Mouse (Mus musculus) thymus, postnatal 10 days (tissue): Measurements from ENCODE around the gene Tspan7.

Experiments used
- DNase-seq, 2 experiments: peaks; one replicate each; pipeline ENCODE4 v3.0.0; 2021; ENCODE audit warnings: low spot score in 2 of 2

Tspan7 gene

GRCm38 (mm10) chrX:10484872-10485569 is at the start of gene Tspan7:
Tspan7 (plus strand) TSS chrX:10485158.
- peak; percentile 5 to 26 for DNase-seq

GRCm38 (mm10) chrX:10449323-10449980 is 35.5 kb upstream of the Tspan7 start:
- DNase-seq, result no peak

- DNase-seq, result no peak
Measured at GRCm38 (mm10) chrX:10450143-10451060, 34.6 kb upstream of the Tspan7 start.

GRCm38 (mm10) chrX:10453798-10454197 is 31.2 kb upstream of the Tspan7 start:
- no peak for DNase-seq

- no peak for DNase-seq
Measured at GRCm38 (mm10) chrX:10457256-10457655, 27.7 kb upstream of the Tspan7 start.

GRCm38 (mm10) chrX:10477088-10477487 is 7.9 kb upstream of the Tspan7 start:
- DNase-seq, result no peak

- no peak for DNase-seq
Measured at GRCm38 (mm10) chrX:10479031-10479886, 5.7 kb upstream of the Tspan7 start.

GRCm38 (mm10) chrX:10479943-10480342 is 5.0 kb upstream of the Tspan7 start:
- no peak for DNase-seq

- DNase-seq, result no peak
Measured at GRCm38 (mm10) chrX:10485664-10486211, 780 bp downstream of the Tspan7 start.

GRCm38 (mm10) chrX:10498580-10498979 is 13.6 kb downstream of the Tspan7 start:
- DNase-seq, result no peak

- no peak for DNase-seq
Measured at GRCm38 (mm10) chrX:10502616-10503015, 17.7 kb downstream of the Tspan7 start.

- no peak for DNase-seq
Measured at GRCm38 (mm10) chrX:10514417-10514816, 29.5 kb downstream of the Tspan7 start.

GRCm38 (mm10) chrX:10514971-10515370 is 30.0 kb downstream of the Tspan7 start:
- no peak for DNase-seq

- DNase-seq, result no peak
Measured at GRCm38 (mm10) chrX:10516448-10516847, 31.5 kb downstream of the Tspan7 start.

GRCm38 (mm10) chrX:10516925-10517324 is 32.0 kb downstream of the Tspan7 start:
- no peak for DNase-seq

- DNase-seq, result no peak
Measured at GRCm38 (mm10) chrX:10517756-10518155, 32.8 kb downstream of the Tspan7 start.

GRCm38 (mm10) chrX:10518510-10518909 is 33.6 kb downstream of the Tspan7 start:
- no peak for DNase-seq

- DNase-seq, result no peak
Measured at GRCm38 (mm10) chrX:10535450-10535849, 50.5 kb downstream of the Tspan7 start.

- no peak for DNase-seq
Measured at GRCm38 (mm10) chrX:10539009-10539408, 54.1 kb downstream of the Tspan7 start.

GRCm38 (mm10) chrX:10539482-10540166 is 54.7 kb downstream of the Tspan7 start:
- no peak for DNase-seq
